Mouse (Mus musculus): ENCODE measurements around the gene Keg1.

Gene Keg1

DNA sequence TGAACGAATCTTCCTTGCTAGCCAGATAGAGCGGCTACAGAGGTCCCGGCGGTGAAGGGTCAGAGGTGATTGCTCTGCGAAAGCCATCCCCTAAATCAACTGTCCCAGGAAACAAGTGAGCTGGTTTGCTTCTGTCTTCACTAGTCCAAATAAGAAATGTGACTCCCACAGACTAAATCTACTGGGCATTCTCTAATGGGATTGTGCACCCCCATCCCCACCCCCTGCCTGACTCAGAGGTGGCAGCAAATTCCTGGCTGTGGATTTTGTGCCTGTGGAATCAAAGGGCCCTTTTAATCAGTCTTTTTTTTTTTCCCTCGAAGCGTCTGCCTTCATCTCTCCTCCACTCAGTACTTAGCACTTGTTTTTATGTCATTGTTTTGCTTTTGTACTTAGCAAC is 69.7 kb downstream of the Keg1 start, which contains the start of gene Cntf:
Cntf (minus strand) TSS at position 325 of the 400 bp plus-strand sequence.
- no peak for DNase-seq
